Mouse (Mus musculus) embryo, embryonic 9.5 days (tissue): ENCODE data around the gene Helz.
A peak's percentile ranks its signal among the peaks of the same experiment; 100 is the strongest.
"Not testable (repeated sequence)": the region's sequence is repeated elsewhere in the genome, so short reads cannot be mapped to it uniquely, and the experiment has no call there.

Source experiments
- DNase-seq: peaks from one replicate; pipeline ENCODE4 v3.0.0-alpha.2; 2017; ENCODE audit errors: extremely low spot score

Helz gene

GRCm38 (mm10) chr11:107548204-107548975 is 660 bp downstream of the Helz start:
- peak; percentile 12 for DNase-seq

- no peak for DNase-seq
Observed at GRCm38 (mm10) chr11:107559874-107560273, 12.1 kb downstream of the Helz start.

- no peak for DNase-seq
Observed at GRCm38 (mm10) chr11:107567431-107567830, 19.7 kb downstream of the Helz start.

- no peak for DNase-seq
Observed at GRCm38 (mm10) chr11:107568466-107568995, 20.8 kb downstream of the Helz start.

GRCm38 (mm10) chr11:107570891-107571290 is 23.2 kb downstream of the Helz start:
- DNase-seq: not testable (repeated sequence)

- DNase-seq: no peak
Observed at GRCm38 (mm10) chr11:107571318-107571717, 23.6 kb downstream of the Helz start.

GRCm38 (mm10) chr11:107572551-107572950 is 24.8 kb downstream of the Helz start:
- no peak for DNase-seq

- DNase-seq: peak; percentile 57
Observed at GRCm38 (mm10) chr11:107573061-107573692, 25.4 kb downstream of the Helz start.

GRCm38 (mm10) chr11:107573847-107574246 is 26.1 kb downstream of the Helz start:
- DNase-seq: peak; percentile 12

- DNase-seq: no peak
Observed at GRCm38 (mm10) chr11:107574811-107575705, 27.3 kb downstream of the Helz start.

GRCm38 (mm10) chr11:107576186-107576585 is 28.5 kb downstream of the Helz start:
- DNase-seq: no peak

GRCm38 (mm10) chr11:107577400-107577799 is 29.7 kb downstream of the Helz start:
- DNase-seq: no peak

- no peak for DNase-seq
Observed at GRCm38 (mm10) chr11:107578226-107578625, 30.5 kb downstream of the Helz start.

- no peak for DNase-seq
Observed at GRCm38 (mm10) chr11:107580786-107581185, 33.1 kb downstream of the Helz start.

GRCm38 (mm10) chr11:107584660-107585451 is 37.1 kb downstream of the Helz start:
- DNase-seq: no peak

- DNase-seq: not testable (repeated sequence)
Observed at GRCm38 (mm10) chr11:107586129-107586528, 38.4 kb downstream of the Helz start.

GRCm38 (mm10) chr11:107587141-107587540 is 39.4 kb downstream of the Helz start:
- DNase-seq: no peak

GRCm38 (mm10) chr11:107592575-107592974 is 44.8 kb downstream of the Helz start:
- DNase-seq: no peak

- DNase-seq: no peak
Observed at GRCm38 (mm10) chr11:107597381-107597780, 49.7 kb downstream of the Helz start.

- DNase-seq: no peak
Observed at GRCm38 (mm10) chr11:107605694-107606093, 58.0 kb downstream of the Helz start.

GRCm38 (mm10) chr11:107613906-107614305 is 66.2 kb downstream of the Helz start:
- no peak for DNase-seq
